Mouse (Mus musculus) mesoderm, embryonic 11.5 days (tissue): ENCODE data around the gene Fam160a2.
A peak's percentile ranks its signal among the peaks of the same experiment; 100 is the strongest.

ENCODE experiments used
- DNase-seq: peaks from one replicate; pipeline ENCODE4 v3.0.0-alpha.2; 2012; ENCODE audit warnings: low read depth, low spot score

Fam160a2 gene

DNA sequence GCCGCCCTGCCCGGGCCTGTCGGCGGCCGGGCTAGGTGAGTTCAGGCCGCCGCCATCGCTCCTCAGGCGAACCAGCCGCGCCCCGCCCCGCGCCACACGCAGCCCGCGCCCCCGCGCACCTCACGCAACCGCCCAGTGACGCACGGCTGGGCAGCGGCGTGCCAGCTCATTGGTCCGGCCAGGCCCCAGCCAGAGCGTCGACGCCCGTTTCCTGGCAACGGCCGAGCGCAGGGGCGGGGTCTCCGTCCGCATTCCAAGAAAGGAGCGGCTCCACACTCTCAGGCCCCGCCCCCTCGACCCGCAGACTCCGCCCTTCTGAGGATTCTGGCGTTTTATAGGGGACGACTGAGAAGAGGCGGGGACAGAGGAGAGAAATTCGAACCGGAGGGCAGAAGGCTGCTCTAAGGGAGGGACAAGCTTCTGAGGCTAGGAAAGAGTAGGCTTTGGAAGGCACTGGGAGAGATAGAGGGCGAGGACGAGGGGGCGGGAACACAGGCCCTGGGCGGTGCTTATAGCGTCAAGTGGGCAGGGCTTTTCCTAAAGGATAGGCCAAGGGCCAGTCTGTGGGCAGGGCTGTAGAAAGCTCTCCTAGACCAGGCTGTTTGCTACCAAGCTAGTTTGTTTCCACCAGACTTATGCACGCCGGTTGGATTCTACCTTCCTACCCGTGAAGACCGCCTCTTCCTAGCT lies at the start of gene Fam160a2:
Gene Fam160a2, minus strand, starts transcription at position 120 of the 690 bp plus-strand sequence.
- peak; percentile 99 for DNase-seq

DNA sequence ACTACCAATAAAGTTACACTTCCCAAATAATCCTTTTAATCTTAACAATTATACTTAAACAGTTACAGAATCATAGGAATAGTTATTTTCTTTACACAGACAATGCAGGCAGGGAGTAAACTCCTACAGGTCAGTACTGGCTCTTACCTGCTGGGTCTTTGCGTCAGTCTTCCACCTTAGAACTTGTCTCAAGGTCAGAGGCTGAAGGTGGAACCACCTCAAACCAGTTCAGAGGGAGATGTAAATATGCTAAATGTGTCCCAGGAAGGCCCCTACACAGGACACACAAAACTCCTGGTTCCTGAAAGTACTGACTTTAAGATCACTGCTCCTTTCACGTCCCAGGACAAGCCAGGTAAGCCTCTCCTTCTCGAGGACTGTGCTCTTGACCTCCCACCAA lies 45.2 kb upstream of the Fam160a2 start:
- DNase-seq: no peak

DNA sequence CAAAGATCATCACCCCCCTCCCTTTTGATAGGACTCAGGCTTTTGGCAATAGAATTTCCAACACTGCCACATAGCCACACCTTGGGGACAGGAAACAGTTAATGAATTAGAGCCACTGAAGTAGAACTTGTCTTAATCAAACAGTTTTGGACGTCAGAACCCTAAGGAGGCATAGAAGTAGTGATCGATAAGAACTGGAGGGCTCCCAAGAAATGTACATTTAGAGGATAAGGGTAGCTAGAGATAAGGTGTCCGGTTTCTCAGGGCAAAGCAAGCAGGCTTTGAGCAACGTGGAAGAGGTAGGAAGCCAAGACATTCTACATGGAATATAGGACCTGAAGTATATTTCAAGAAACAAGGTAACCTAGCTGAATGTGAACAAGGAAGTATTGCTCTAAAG lies 41.6 kb upstream of the Fam160a2 start:
- DNase-seq: no peak

DNA sequence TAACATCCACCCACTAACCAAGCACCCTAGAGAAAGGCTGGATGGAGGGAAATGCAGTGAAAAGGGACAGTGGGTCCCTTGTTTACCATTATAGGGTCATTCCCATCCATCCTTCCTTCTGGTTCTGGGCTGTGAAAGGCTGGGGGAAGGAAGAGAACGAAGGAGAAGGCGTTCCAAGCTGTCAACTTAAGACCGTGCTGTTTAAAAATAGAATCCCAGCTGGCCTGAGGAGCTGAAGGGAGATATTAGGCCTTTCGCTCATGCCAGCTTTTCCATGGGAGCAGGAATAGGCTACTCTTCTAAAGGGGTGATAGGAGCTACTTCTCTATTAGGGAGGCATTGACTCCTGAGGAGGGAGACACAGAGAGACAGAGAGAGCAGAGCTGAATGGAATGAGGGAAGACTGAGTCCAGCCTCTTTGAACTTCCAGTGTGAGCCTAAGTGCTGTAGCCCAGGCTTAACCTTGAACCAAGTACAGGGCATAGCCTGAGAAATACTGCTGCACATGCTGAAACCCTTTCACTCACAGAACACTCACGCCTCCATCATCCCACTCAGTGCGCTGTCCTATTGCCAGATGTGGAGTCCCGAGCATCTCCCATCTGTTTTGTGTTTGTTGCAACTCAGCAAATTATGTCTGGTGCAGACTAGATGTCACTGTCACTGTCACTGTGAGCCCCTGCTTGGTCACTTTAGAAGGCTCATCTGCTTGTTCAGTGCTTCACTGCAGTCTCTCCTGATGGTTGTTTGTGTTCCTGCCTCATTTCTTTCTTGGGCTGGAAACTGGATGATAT lies 38.3 kb upstream of the Fam160a2 start:
- DNase-seq: no peak

DNA sequence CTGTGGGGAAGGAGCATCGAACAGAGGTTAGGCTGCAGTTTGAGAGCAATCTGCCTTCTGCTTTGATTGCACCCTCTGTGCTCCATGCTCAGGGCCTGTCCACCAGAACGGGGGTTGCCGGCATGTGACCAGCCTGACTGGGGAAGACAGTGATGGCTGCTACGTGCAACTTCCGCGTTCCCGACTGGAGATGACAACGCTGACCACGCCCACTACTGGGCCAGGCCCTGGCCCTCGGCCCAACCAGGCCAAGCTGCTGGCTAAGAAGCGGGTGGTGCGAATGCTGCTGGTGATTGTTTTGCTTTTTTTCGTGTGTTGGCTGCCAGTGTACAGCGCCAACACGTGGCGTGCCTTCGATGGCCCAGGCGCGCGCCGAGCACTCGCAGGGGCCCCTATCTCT lies 34.9 kb upstream of the Fam160a2 start:
- no peak for DNase-seq

DNA sequence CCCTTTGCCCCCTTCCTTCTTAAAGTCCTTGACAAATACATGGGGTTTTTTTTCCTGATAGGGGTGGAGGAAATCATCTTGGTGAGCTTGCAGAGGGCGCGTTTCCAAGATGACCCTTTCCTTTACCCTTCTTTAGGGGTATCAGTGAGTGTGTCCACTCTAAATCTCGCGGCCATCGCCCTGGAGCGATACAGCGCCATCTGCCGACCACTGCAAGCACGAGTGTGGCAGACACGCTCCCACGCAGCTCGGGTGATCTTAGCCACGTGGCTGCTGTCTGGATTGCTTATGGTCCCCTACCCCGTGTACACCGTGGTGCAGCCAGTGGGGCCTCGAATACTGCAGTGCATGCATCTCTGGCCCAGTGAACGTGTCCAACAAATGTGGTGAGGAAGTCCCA lies 34.0 kb upstream of the Fam160a2 start:
- no peak for DNase-seq

- DNase-seq: no peak
These were observed 32.2 kb upstream of the Fam160a2 start for GRCm38 (mm10) chr7:105432058-105432457.

- no peak for DNase-seq
These were observed 26.2 kb upstream of the Fam160a2 start for GRCm38 (mm10) chr7:105426051-105426450.

- peak; percentile 18 for DNase-seq
These were observed 25.7 kb upstream of the Fam160a2 start, which contains the start of gene Cckbr for GRCm38 (mm10) chr7:105425424-105426043. Gene Cckbr (plus strand): TSS chr7:105425731.

GRCm38 (mm10) chr7:105424368-105424767 lies 24.5 kb upstream of the Fam160a2 start:
- no peak for DNase-seq

GRCm38 (mm10) chr7:105420903-105421302 lies 21.0 kb upstream of the Fam160a2 start:
- DNase-seq: no peak

DNA sequence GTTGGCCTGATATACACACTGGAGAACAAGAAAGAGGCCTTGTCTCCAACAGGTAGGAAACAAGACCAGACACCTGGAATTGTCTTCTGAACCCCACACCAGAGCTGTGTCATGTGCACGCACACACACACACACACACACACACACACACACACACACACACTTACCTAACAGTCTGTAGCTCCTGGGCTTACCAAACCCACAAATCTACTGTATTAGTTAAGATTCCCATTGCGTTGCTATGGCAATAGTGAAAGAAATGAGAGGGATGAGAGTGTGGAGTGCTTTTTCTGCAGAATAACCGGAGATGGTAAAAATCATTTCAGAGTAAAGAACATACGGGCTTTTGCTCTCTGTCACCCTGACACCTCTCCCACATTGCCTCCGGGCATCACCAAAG lies 18.3 kb upstream of the Fam160a2 start:
- no peak for DNase-seq

DNA sequence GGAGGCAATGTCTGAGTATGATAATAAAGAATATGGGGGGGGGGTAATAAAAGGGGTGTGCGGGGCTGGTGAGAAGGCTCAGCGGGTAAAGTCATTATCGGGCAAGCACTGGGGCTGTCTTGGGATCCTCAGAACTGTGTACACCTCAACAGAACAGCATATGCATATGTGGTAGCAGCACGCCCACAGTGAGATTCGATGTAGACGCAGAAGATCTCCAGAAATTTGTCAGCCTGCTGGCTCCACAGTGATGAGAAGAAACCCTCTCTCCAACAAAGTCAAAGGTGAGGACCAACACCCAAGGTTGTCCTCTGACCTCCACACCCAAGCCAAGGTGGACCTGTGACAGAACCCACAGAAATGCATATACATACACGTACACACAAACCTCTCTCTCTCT lies 16.7 kb upstream of the Fam160a2 start:
- DNase-seq: no peak

DNA sequence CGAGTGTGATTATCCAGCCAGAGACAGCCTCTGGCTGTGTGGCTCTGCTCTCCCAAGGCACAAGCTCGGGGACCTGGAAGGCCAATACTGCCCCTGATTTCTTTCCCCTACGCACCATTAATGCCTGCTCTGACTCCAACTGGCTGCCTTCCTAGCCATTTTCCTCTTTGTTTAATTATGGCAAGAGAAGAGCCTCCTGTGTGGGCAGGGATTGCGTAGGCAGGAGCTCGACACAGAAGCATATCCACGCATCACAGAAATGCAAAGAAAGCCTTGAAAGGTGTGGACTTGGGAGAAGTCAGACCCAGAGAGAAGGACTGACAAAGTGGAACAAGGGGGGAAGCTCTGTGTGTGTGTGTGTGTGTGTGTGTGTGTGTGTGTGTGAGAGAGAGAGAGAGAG lies 14.5 kb upstream of the Fam160a2 start:
- no peak for DNase-seq

DNA sequence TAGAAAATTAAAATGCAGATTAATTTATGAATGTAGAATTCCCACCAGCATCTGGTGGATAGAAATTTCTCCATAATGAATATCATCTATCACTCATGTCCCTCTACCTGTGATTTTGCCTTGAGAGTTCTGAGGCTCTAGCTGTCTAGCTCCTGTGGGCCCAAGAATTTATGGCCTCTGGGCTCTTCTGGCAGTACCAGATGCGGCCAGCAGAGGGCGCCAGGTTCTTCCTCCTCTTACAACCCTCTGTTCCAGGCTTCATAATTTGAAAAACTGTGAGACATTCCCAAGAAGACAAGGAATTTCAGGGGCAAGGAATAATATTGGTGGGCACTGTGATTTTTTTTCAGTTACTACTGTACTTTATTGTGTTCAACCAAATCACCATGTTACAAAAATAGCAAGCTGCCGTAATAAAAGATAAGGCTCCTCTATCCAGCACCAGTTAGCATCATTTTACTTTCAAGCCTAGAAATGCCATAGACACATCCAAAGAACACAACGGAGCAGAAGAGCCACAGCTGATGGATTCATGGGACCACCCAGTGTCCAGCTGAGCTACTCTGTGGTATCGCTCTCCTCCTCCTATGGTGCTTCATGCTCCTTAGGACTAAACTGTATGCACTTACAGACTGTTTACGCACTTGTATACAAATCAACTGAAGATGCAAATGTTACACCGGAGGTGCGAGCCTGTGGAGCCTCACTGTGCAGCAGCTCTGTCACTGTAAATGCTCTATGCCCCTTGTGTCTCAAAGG lies 12.2 kb upstream of the Fam160a2 start:
- DNase-seq: peak; percentile 78

DNA sequence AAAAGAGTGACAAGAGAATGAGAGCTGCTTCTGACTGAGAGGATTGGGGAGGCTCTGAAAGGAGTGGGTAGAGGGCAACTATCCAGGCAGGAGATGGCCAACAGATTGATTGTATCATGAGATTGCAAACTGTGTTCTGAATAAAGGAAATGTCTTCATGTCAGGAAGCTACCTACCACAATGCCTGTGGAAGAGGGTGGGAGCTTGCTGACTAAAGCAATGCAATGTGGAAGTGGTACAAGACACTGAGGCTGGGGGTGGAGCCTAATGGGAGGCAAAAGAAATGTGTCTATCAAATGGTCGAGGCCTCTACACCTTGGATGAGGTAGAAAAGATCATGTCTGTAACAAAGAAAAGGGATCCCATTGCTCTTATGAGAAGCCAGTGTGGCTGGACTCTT lies 6.5 kb upstream of the Fam160a2 start:
- DNase-seq: no peak

DNA sequence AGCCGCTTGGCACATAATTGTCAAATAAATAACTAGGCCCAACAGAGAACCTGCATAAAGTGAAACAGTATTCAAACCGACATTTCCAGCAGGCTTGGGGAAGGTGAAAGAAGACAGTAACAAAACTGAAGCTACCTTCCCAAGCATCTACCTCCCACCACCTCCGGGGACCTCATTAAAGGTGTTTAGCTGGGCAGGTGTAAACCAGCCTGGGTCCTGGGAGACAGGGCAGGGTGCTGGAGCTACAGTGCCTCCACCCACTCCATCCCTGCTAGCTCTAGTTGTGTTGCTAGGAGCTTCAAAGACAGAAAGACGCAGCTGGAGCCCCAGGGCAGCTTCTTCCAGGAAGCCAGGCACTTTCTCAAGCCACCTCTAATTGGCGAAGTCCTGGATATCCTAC lies 4.4 kb upstream of the Fam160a2 start, which contains the start of gene Cnga4:
Gene Cnga4, plus strand, starts transcription at position 301 of the 400 bp plus-strand sequence.
- no peak for DNase-seq

GRCm38 (mm10) chr7:105399058-105399934 lies 558 bp downstream of the Fam160a2 start:
- no peak for DNase-seq

DNA sequence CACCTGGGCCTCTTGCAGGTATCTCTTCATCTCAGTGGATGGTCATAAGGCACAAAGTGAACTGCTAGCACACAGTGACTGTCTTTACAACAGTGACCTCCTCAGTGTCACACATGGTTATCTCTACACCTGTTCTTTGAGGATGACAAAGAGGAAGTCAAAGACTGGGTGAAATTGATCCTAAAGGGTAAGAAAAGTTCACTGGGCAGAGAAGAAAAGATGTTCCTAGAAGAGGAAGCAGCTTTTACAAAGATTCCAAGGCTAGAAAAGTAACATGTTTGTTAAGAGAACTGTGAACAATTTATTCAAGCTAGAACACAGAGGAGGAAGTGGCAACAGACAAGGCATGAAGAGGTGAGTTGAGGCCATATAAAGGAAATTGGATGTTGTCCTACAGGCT lies 3.7 kb downstream of the Fam160a2 start:
- no peak for DNase-seq

- no peak for DNase-seq
These were observed 4.6 kb downstream of the Fam160a2 start for GRCm38 (mm10) chr7:105395131-105395820.
